ENCODE assay signal across 26 mouse cellular contexts in genomic region chr4:57510576-57510975, GRCm38 (mm10).
"Had no signal": no experiment of that assay in that cellular context is flagged by ENCODE, and none has a peak within 500 bp of the region (broad histone marks: within the 10 kb centered on the region; RNA-seq: fewer than 3 reads in every experiment).

No protein-coding gene starts in this region.

- H3K27me3 ChIP-seq: limb, embryonic 12.5 days; limb, embryonic 15.5 days; lung, embryonic 15.5 days; megakaryocyte, embryonic 14.5 days; midbrain, embryonic 15.5 days; neural tube, embryonic 12.5 days; neural tube, embryonic 15.5 days; stomach, embryonic 15.5 days had no signal

- H3K36me3 ChIP-seq: kidney, embryonic 15.5 days; limb, embryonic 12.5 days; limb, embryonic 15.5 days; lung, embryonic 15.5 days; midbrain, embryonic 10.5 days; midbrain, embryonic 15.5 days; neural tube, embryonic 12.5 days; neural tube, embryonic 15.5 days; stomach, embryonic 15.5 days had no signal

- H3K9ac ChIP-seq: kidney, embryonic 15.5 days; limb, embryonic 12.5 days; limb, embryonic 15.5 days; liver, embryonic 14.5 days; lung, embryonic 15.5 days; midbrain, embryonic 15.5 days; neural tube, embryonic 12.5 days; neural tube, embryonic 15.5 days; stomach, embryonic 15.5 days had no signal

- H3K4me2 ChIP-seq: kidney, embryonic 15.5 days; limb, embryonic 12.5 days; limb, embryonic 15.5 days; lung, embryonic 15.5 days; midbrain, embryonic 15.5 days; neural tube, embryonic 12.5 days; neural tube, embryonic 15.5 days; stomach, embryonic 15.5 days had no signal

- H3K9me3 ChIP-seq: kidney, embryonic 15.5 days; limb, embryonic 12.5 days; limb, embryonic 15.5 days; lung, embryonic 15.5 days; megakaryocyte, embryonic 14.5 days; midbrain, embryonic 10.5 days; midbrain, embryonic 15.5 days; neural tube, embryonic 12.5 days; neural tube, embryonic 15.5 days; stomach, embryonic 15.5 days had no signal

- H3K4me3 ChIP-seq: kidney, embryonic 15.5 days; layer of hippocampus, adult 2 months; left cerebral cortex, adult 2 months; limb, embryonic 12.5 days; limb, embryonic 15.5 days; lung, embryonic 15.5 days; megakaryocyte, embryonic 14.5 days; midbrain, embryonic 10.5 days; midbrain, embryonic 15.5 days; neural tube, embryonic 12.5 days; neural tube, embryonic 15.5 days; stomach, embryonic 15.5 days had no signal

- ATAC-seq: hindbrain, postnatal 0 days; inflammation-experienced regulatory T-cells, adult 6 months; midbrain, embryonic 15.5 days had no signal

- H3K27ac ChIP-seq: hindbrain, postnatal 0 days; kidney, embryonic 15.5 days; layer of hippocampus, adult 2 months; left cerebral cortex, adult 2 months; limb, embryonic 12.5 days; limb, embryonic 15.5 days; liver, embryonic 14.5 days; lung, embryonic 15.5 days; midbrain, embryonic 10.5 days; midbrain, embryonic 15.5 days; neural tube, embryonic 12.5 days; neural tube, embryonic 15.5 days; stomach, embryonic 15.5 days had no signal

- DNase-seq: kidney, postnatal 14 days; layer of hippocampus, postnatal 36 days; left cerebral cortex, postnatal 4 days; lung, adult 18-20 months; lung, postnatal 10 days; lung, postnatal 36 days; right cerebral cortex, adult 18-20 months; right cerebral cortex, postnatal 14 days; spleen, adult 18-20 months; thymus, adult 18-20 months; thymus, postnatal 36 days had no signal

- H3K4me1 ChIP-seq: limb, embryonic 15.5 days; lung, embryonic 15.5 days; megakaryocyte, embryonic 14.5 days; midbrain, embryonic 10.5 days; midbrain, embryonic 15.5 days; neural tube, embryonic 12.5 days; neural tube, embryonic 15.5 days; stomach, embryonic 15.5 days had no signal
